Mouse (Mus musculus): ENCODE data around the gene Phf12. TPM values are rescaled to one million over a fixed set of nuclear protein-coding genes. Genes with fewer than 3 reads are reported as not detected.

The Phf12 gene
- 33.7 TPM for polyA plus RNA-seq (2015; fragmentation: Illumina TruSeq; extraction: RNeasy Lipid Tissue Mini Kit (QIAGEN cat#74804); ENCODE audit: low read depth, low replicate concordance)

DNA sequence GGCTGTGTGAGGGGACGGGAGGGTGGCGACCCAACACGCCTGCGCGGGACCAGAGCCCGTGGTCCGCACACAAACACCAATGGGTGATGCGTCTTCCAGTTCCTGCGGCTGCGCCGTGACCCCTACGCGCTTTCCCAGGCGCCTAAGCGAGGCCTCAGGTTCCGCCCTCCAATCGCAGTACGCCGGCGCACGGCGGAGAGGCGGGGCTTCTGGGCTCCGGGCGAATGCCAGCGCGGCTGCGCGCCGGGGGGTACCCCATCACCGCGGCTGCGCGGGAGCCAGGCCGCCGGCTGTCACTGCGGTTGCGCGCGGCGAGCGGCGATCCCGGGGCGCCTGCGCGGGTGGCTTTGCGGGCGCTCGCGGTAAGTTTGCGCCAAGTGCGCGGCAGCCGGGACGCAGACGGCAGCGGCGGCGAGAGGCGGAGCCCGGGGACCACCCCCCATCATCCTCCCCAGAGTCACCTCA lies at the start of gene Phf12:
TSS of gene Phf12 (plus strand) at position 314 of the 465 bp plus-strand sequence.

DNA sequence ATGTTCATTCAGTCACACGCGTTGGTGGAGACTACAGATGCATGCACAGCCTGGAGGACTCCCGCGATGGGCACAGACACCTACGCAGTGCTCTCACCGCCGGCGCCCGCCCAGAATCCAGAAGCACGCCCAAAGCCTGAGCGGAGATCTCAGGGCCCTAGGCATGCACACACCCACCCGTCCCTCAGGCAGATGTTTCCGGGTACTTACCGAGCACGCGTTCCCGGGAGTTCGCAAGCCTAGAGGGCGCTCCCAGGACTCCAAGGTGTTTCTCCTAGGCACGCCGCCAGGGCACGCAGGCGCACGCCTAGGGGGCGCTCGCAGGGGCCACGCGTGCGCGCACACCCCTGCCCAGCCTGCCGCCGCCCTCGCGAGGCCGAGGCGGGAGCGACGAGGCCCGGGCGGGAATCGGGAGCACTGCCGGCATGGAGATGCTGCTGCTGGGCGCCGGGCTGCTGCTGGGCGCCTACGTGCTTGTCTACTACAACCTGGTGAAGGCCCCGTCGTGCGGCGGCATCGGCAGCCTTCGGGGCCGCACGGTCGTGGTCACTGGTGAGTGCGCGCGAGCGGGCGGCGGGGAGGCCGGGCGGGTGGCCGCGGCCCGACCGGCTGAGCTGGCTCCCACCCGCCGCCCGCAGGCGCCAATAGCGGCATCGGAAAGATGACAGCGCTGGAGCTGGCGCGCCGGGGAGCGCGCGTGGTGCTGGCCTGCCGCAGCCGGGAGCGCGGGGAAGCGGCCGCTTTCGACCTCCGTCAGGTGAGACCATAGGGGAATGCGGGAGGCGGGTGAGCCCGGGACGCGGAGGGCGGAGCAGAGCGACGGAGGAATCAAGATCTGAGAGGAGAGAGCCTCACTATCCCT lies 49.6 kb downstream of the Phf12 start, which contains the start of gene Dhrs13:
TSS of gene Dhrs13 (plus strand) at position 334 of the 862 bp plus-strand sequence.

DNA sequence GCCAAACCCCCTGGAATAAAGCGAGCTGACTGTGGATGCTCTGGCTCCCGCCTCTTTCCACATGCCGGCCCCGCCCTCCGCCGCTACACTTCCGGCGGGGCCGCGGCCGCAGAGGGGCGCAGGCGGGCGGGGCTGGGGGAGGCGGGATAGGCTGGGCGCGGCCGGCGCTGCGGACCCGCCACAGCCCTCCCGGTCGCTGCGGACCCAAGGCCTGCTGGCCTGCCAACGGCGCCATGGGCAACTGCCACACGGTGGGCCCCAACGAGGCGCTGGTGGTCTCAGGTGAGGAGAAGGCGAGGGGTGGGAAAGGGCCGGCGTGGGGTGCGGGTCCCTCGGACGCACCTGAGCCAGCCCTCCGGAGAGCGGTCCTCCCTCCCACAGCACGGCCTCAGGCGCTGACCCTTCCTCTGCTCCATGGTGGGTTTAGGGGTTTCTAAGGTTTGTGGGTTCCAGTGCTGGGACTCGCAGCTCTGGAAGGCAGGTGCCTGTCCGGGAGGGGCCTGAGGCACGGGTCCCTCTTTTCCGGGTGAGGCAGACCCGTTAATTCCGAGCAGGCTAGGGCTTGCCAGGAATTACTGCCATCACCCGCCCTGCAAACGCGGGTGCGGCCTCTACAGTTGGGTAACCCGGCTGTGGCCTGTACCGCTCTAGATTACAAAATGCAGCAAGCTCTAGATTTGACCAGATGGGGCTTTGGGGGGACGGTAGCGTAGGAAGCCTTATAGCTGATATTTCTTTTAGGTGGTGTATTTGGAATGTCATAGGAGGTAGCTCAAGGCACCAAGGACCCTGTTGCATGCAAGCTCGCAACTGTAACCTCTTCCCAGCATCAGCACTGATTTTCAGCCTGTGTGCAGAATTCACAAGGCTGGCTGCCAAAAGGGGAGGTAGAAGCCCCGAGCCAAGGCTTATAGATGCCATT lies 55.5 kb downstream of the Phf12 start, which contains the start of gene Flot2:
TSS of gene Flot2 (plus strand) at position 101 of the 922 bp plus-strand sequence.

Other genes starting within 250 kb of the Phf12 start
- 72.5 TPM for gene Myo18a, start 219.5 kb upstream of the Phf12 start, polyA plus RNA-seq (2015; fragmentation: Illumina TruSeq; extraction: RNeasy Lipid Tissue Mini Kit (QIAGEN cat#74804); ENCODE audit: low read depth, low replicate concordance)
- not detected for gene Gm10277, start 195.0 kb upstream of the Phf12 start, polyA plus RNA-seq (2015; fragmentation: Illumina TruSeq; extraction: RNeasy Lipid Tissue Mini Kit (QIAGEN cat#74804); ENCODE audit: low read depth, low replicate concordance)
- 1.9 TPM for gene Pipox, start 88.7 kb upstream of the Phf12 start, polyA plus RNA-seq (2015; fragmentation: Illumina TruSeq; extraction: RNeasy Lipid Tissue Mini Kit (QIAGEN cat#74804); ENCODE audit: low read depth, low replicate concordance)
- 105 TPM for gene Sez6, start 52.0 kb upstream of the Phf12 start, polyA plus RNA-seq (2015; fragmentation: Illumina TruSeq; extraction: RNeasy Lipid Tissue Mini Kit (QIAGEN cat#74804); ENCODE audit: low read depth, low replicate concordance)
- 9.1 TPM for gene Dhrs13, start 49.5 kb downstream of the Phf12 start, polyA plus RNA-seq (2015; fragmentation: Illumina TruSeq; extraction: RNeasy Lipid Tissue Mini Kit (QIAGEN cat#74804); ENCODE audit: low read depth, low replicate concordance)
- gene Flot2, start 55.2 kb downstream of the Phf12 start, polyA plus RNA-seq (2015; fragmentation: Illumina TruSeq; extraction: RNeasy Lipid Tissue Mini Kit (QIAGEN cat#74804); ENCODE audit: low read depth, low replicate concordance) = 96.3 TPM
- 19.6 TPM for gene Eral1, start 97.6 kb downstream of the Phf12 start, polyA plus RNA-seq (2015; fragmentation: Illumina TruSeq; extraction: RNeasy Lipid Tissue Mini Kit (QIAGEN cat#74804); ENCODE audit: low read depth, low replicate concordance)
- gene Fam222b, start 111.9 kb downstream of the Phf12 start, polyA plus RNA-seq (2015; fragmentation: Illumina TruSeq; extraction: RNeasy Lipid Tissue Mini Kit (QIAGEN cat#74804); ENCODE audit: low read depth, low replicate concordance) = 20.0 TPM
- 8.2 TPM for gene Traf4, start 182.8 kb downstream of the Phf12 start, polyA plus RNA-seq (2015; fragmentation: Illumina TruSeq; extraction: RNeasy Lipid Tissue Mini Kit (QIAGEN cat#74804); ENCODE audit: low read depth, low replicate concordance)
- gene Nek8, start 193.9 kb downstream of the Phf12 start, polyA plus RNA-seq (2015; fragmentation: Illumina TruSeq; extraction: RNeasy Lipid Tissue Mini Kit (QIAGEN cat#74804); ENCODE audit: low read depth, low replicate concordance) = 3.7 TPM
- 46.4 TPM for gene Tlcd1, start 194.0 kb downstream of the Phf12 start, polyA plus RNA-seq (2015; fragmentation: Illumina TruSeq; extraction: RNeasy Lipid Tissue Mini Kit (QIAGEN cat#74804); ENCODE audit: low read depth, low replicate concordance)
- 1,303 TPM for gene Rpl23a, start 200.8 kb downstream of the Phf12 start, polyA plus RNA-seq (2015; fragmentation: Illumina TruSeq; extraction: RNeasy Lipid Tissue Mini Kit (QIAGEN cat#74804); ENCODE audit: low read depth, low replicate concordance)
- gene Rab34, start 205.7 kb downstream of the Phf12 start, polyA plus RNA-seq (2015; fragmentation: Illumina TruSeq; extraction: RNeasy Lipid Tissue Mini Kit (QIAGEN cat#74804); ENCODE audit: low read depth, low replicate concordance) = 20.4 TPM
- gene Proca1, start 210.6 kb downstream of the Phf12 start, polyA plus RNA-seq (2015; fragmentation: Illumina TruSeq; extraction: RNeasy Lipid Tissue Mini Kit (QIAGEN cat#74804); ENCODE audit: low read depth, low replicate concordance) = 5.9 TPM

All from brain, adult 10 weeks (tissue).